Mouse (Mus musculus) embryonic fibroblast, embryonic 13.5 days (primary cell): ENCODE data around the gene Spsb4.

Experiments used
- CTCF ChIP-seq: IDR thresholded peaks from 2 replicates; pipeline ENCODE4 v1.5.1; 2011; ENCODE audit warnings: mild to moderate bottlenecking, control low read depth, low read length, moderate library complexity, borderline replicate concordance; ENCODE audit not compliant: insufficient read depth
- POLR2A ChIP-seq: IDR thresholded peaks from 2 replicates; pipeline ENCODE4 v1.6.1; 2011; ENCODE audit warnings: low read depth, mild to moderate bottlenecking, control low read depth, low read length, moderate library complexity

DNA sequence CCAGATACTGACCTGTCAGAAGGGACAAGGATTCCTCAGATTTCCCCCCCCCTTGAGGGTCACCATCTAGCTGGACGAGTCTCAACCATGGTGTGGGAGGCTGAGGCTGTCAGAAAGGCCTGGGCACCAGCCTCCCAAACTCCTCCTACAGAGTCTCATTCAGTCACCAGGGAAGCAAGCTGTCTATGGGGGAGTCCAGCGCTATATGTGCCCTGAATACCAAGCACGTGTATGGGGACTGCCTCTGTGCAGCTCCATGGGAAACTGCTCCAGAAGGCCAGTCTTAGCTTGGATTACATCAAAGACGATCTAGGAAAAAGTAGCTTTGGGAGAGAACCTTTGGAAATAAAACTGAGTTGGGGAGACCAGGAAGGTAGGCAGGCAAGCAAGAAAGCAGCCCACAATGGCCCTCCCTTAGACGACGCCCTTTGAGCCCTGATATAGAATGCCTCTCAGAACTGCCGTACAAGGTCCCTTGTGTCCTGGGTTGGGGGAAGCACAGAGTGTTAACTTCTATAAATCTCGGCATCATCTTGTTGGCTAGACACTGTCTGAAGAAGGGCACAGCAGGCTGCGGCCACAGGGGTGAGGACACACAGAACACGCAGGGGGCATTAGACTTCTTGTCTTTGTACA, 40.4 kb downstream of the Spsb4 start:
- TF ChIP-seq POLR2A (no peak), CTCF (no peak)
